Mouse (Mus musculus) CH12.LX (cell line): ENCODE measurements at regions not wholly inside any gene's neighbourhood (a gene's known extent, or its start where the extent isn't known, plus 50 kb on each side); places are given as distances from the start of the nearest gene placed in this dataset.

Experiments used
- CHD2 ChIP-seq: IDR thresholded peaks from 2 replicates; pipeline ENCODE4 v1.6.1; 2011; ENCODE audit warnings: low read length, improper control_type of control experiment
- CTCF ChIP-seq, 2 experiments: IDR thresholded peaks in 1 of 2; conservative IDR thresholded peaks in 1 of 2; 2 replicates each; pipeline ENCODE4 v1.5.1; 2011 to 2012; ENCODE audit warnings: low read depth in 2 of 2, low read length in 2 of 2, improper control_type of control experiment in 1 of 2, inconsistent platforms in 1 of 2, mild to moderate bottlenecking in 1 of 2, moderate library complexity in 1 of 2
- POLR2A ChIP-seq: IDR thresholded peaks from 2 replicates; pipeline ENCODE4 v1.6.1; 2011; ENCODE audit warnings: low read depth, mild to moderate bottlenecking, improper control_type of control experiment, low read length
- SMC3 ChIP-seq: IDR thresholded peaks from 2 replicates; pipeline ENCODE4 v1.6.1; 2011; ENCODE audit warnings: low read depth, low read length, improper control_type of control experiment
- ZKSCAN1 ChIP-seq: IDR thresholded peaks from 2 replicates; pipeline ENCODE4 v1.6.1; 2012; ENCODE audit warnings: low read depth, inconsistent platforms, low read length, improper control_type of control experiment, borderline replicate concordance
- ZMIZ1 ChIP-seq: IDR thresholded peaks from 2 replicates; pipeline ENCODE4 v1.6.1; 2012; ENCODE audit warnings: low read depth, mild to moderate bottlenecking, inconsistent platforms, low read length, improper control_type of control experiment
- ZNF384 ChIP-seq: IDR thresholded peaks from 2 replicates; pipeline ENCODE4 v1.6.1; 2012; ENCODE audit warnings: low read depth, low read length, improper control_type of control experiment, inconsistent platforms

GRCm38 (mm10) chr14:76901490-76901889 lies 135.1 kb upstream of the Ccdc122 start:
- TF ChIP-seq ZNF384 (no peak), POLR2A (no peak), ZMIZ1 (no peak), ZKSCAN1 (no peak), CTCF (conservative IDR thresholded peaks at IDR 0.05 in 1 of 2, IDR thresholded peaks at IDR 0.05 in 1 of 2; ENCODE audit: low read depth in 2 of 2, low read length in 2 of 2) (no peak), CHD2 (no peak), SMC3 (no peak)
